Mouse (Mus musculus) adrenal gland, adult (tissue): ENCODE results near the gene Gskip.

Experiments used
- DNase-seq, 2 experiments: peaks; one replicate each; pipeline ENCODE4 v3.0.0; 2022 to 2023; ENCODE audit warnings: low spot score in 1 of 2; ENCODE audit not compliant: inconsistent age in 2 of 2

The Gskip gene

GRCm38 (mm10) chr12:105683933-105684901 lies at the start of gene Gskip:
Gene Gskip, plus strand, starts transcription at chr12:105684829.
- DNase-seq: peak; percentile 54 to 83

GRCm38 (mm10) chr12:105636551-105636950 lies 48.1 kb upstream of the Gskip start:
- DNase-seq: no peak

- no peak for DNase-seq
These were observed 47.1 kb upstream of the Gskip start for GRCm38 (mm10) chr12:105637554-105637953.

GRCm38 (mm10) chr12:105642770-105643321 lies 41.8 kb upstream of the Gskip start:
- no peak for DNase-seq

DNA sequence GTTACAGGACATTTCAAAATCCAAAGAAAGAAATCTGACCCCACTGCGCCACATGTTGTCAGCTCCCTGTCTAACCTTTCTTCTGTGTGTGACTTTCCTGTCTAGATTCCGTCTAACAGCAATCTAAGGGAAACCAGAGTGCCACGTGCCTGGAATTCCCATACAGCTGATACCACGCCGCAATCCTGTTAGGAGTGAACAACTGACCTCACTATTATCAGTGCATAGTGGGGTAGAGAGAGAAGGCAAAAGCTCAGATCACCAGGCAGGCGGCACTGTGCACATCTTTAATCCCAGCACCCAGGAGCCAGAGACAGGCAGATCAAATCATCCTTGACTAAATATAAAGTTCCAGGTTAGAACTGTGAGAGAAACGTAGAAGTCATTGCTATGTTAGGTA lies 28.8 kb upstream of the Gskip start:
- no peak for DNase-seq

- no peak for DNase-seq
These were observed 8.4 kb upstream of the Gskip start for GRCm38 (mm10) chr12:105676274-105676673.

DNA sequence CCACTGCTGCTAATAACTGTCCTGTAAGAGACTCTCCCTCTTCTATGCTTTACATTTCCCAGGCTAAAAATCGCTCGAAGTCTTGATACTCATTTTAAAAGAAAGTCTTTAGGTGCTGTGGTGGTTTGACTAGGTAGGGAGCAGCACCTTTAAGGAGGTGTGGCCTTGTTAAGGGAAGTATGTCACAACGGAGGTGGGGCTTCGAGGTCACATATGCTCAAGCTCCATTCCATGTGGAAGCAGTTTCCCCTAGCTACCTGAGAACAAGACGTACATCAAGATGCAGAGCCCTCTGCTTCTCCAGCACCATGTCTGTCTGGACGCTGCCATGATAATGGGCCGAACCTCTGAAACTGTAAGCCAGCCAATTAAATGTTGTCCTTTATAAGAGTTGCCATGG lies 6.4 kb upstream of the Gskip start:
- DNase-seq: no peak

GRCm38 (mm10) chr12:105678762-105679161 lies 5.9 kb upstream of the Gskip start:
- no peak for DNase-seq

GRCm38 (mm10) chr12:105685001-105685691 lies 517 bp downstream of the Gskip start, which contains the start of gene Atg2b:
Gene Atg2b, minus strand, starts transcription at chr12:105685211.
- DNase-seq: peak; percentile 96 to 98

GRCm38 (mm10) chr12:105686791-105687190 lies 2.2 kb downstream of the Gskip start:
- no peak for DNase-seq

DNA sequence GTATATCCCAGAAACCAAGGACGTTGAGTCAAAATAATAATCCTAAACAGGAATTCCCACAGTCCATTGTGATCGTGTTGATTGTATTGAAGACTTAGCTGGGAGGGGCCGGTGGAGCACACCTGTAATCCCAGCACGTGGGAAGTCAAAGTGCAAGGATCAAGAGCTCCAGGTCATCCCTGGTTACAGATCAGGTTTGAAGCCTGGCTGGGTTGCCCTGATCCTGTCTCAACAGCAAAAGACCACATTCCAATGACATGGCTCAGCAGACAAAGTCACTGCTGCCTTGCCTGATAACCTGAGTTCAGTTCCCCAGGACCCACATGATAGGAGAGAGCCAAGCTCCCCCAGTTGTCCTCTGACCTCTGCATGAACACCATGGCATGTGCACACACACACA lies 2.8 kb downstream of the Gskip start:
- no peak for DNase-seq

DNA sequence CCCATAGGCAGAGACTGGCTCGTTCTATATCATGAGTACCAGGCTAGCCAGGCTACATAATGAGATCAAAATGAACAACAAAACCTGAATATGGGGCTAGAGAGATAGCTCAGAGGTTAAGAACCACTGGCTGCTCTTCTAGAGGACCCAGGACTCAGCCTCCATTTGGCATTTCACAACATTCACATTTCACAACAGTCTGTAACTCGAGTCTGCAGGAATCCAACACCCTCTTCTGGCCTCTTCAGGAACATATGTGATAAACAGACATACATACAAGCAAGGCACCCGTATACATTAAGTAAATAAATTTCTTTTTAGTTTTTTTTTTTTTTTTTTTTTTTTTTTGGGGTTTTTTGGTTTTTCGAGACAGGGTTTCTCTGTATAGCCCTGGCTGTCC lies 3.9 kb downstream of the Gskip start:
- DNase-seq: no peak

- DNase-seq: no peak
These were observed 4.8 kb downstream of the Gskip start for GRCm38 (mm10) chr12:105689435-105689834.

DNA sequence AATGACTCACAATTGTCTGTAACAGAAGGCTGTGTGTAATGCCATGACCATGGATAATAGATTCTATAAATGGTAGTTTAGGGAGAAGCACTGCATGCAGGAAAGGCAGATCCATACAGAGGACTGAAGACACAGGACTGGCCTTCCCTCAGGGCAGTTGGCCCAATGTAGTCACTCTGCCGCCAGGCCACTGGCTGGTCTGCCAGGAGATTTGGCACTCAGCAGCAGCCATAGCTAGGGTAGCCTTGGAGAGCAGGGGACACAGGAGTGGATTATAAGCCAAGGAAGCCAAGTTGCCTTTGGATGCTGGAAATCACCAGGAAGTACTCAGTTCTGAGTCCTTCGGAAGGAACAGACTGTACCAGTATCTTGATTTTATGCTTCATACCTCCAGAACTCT lies 9.4 kb downstream of the Gskip start:
- DNase-seq: peak in 1 of 2 experiments; percentile 34

DNA sequence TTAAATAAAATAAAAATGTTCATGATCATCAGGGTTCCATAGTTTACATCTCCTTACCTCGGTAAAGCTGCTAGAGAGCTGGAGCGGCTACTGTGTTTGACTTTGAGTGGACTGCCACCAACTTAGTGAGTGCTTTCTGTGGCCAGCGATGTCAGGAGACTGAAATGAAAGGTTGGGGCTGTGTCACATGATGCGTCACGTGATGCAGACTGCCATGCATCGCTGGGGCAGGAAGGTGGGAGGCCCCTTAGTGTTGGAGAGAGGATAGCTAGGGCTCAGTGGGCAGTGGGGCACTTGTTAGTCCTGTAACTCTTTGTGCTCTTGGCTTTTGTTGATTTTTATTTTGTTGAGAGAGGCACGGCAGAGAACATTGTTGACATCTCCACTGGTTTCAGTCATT lies 11.2 kb downstream of the Gskip start:
- DNase-seq: no peak

GRCm38 (mm10) chr12:105697104-105697780 lies 12.6 kb downstream of the Gskip start:
- no peak for DNase-seq

- no peak for DNase-seq
These were observed 15.8 kb downstream of the Gskip start for GRCm38 (mm10) chr12:105700433-105700832.

GRCm38 (mm10) chr12:105705799-105706487 lies 21.3 kb downstream of the Gskip start, which contains the start of gene Ak7:
Gene Ak7, plus strand, starts transcription at chr12:105705976.
- DNase-seq: peak; percentile 84 to 91

- DNase-seq: peak; percentile 54 to 68
These were observed 34.0 kb downstream of the Gskip start for GRCm38 (mm10) chr12:105718616-105719015.

DNA sequence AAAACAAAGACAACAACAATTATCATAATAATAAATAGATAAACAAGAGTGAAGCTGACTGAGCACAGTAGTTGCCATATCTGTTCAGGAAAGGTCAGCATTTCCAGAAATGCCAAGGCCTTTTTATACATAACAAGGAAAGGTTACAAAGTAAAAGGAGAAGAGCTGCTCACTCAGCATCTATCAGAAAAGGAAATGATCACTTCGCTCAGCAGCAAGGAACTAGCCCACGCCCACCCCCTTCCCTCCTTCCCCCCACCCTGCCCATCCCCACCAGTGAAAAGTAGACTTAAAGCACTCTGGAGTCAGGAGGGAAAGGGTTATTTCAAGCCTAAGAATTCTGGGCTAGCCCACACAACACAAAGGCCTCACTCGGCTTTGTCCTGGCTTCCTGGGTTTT lies 35.6 kb downstream of the Gskip start:
- no peak for DNase-seq
